Mouse (Mus musculus): ENCODE measurements around the gene Isoc2a. TPM values are rescaled to one million over a fixed set of nuclear protein-coding genes. Genes with fewer than 3 reads are reported as not detected.
A peak's percentile ranks its signal among the peaks of the same experiment; 100 is the strongest.
"Not testable (repeated sequence)": the region's sequence is repeated elsewhere in the genome, so short reads cannot be mapped to it uniquely, and the experiment has no call there.

Isoc2a gene
- polyA plus RNA-seq, 1 experiment from 2014 or later: 1.1 TPM

DNA sequence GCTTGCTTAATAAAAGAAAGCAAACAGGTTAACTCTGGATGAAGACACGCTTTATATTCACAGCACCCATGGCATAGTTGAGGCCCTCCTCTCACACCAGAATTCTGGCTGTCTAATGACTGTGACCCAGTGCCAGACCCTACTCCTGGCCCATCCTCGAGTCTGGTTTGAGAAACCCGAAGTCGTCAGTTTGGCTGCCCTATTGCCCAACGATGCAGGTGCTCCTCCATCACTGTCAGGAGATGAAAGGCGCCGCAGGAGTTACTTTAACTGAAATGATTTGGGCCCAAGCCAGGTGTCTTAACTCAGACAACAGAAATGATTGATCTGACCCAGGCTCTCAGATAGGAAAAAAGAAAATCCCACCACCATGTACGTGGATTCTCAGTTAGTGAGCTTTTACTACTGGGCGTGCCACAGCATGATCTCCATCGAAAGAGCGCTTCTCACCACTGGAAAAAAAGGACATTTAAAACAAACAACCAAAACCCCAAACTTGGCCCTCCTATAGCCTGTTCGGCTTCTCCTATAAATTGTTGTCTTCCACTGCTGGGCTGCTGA, 17.5 kb upstream of the Isoc2a start:
- no peak for ATAC-seq (replicated peaks; ENCODE audit: insufficient number of reproducible peaks, low FRiP score, low TSS enrichment)
- Histone ChIP-seq H3K27me3 (ENCODE audit: control insufficient read depth, insufficient read depth, low read length) (peaks cover 5% of the 10 kb centered on the region; the same call in 1 of the 2 replicates), H3K27ac (ENCODE audit: low read depth, low read length) (no peak overlapping the region), H3K4me2 (no peak overlapping the region), H3K36me3 (ENCODE audit: control insufficient read depth, insufficient read depth, low read length) (no peaks in the 10 kb centered on the region), H3K9me3 (replicated peaks; ENCODE audit: control insufficient read depth, low read length) (no peaks in the 10 kb centered on the region), H3K4me1 (ENCODE audit: control insufficient read depth, insufficient read depth, low read length) (0 out of 2 replicates have a peak, but pooled peaks cover 3% of the 10 kb centered on the region), H3K9ac (ENCODE audit: low read depth, low read length) (no peak overlapping the region), H3K4me3 (ENCODE audit: low read depth, low read length) (no peak overlapping the region)
- 73% methylated on average over 12 of the region's 12 CpGs for WGBS (ENCODE audit: insufficient replicate concordance)

DNA sequence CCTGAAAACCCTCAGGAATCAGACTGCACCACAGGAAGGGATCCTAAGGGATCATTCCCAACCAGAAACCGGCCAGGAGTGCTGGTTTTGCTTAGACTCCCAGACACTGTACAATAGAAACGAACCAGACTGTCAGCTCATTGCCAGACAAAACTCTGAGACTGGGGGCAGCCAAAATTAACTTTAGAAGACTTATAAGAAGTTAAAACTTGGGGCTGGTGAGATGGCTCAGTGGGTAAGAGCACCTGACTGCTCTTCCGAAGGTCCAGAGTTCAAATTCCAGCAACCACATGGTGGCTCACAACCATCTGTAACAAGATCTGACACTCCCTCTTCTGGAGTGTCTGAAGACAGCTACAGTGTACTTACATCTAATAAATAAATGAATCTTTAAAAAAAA, 16.0 kb upstream of the Isoc2a start:
- H3K4me3 ChIP-seq (ENCODE audit: low read depth, low read length); H3K27ac ChIP-seq (ENCODE audit: low read depth, low read length); H3K36me3 ChIP-seq (ENCODE audit: control insufficient read depth, insufficient read depth, low read length); H3K27me3 ChIP-seq (ENCODE audit: control insufficient read depth, insufficient read depth, low read length); H3K4me2 ChIP-seq; ATAC-seq (replicated peaks; ENCODE audit: insufficient number of reproducible peaks, low FRiP score, low TSS enrichment); H3K9me3 ChIP-seq (replicated peaks; ENCODE audit: control insufficient read depth, low read length); H3K9ac ChIP-seq (ENCODE audit: low read depth, low read length); H3K4me1 ChIP-seq (ENCODE audit: control insufficient read depth, insufficient read depth, low read length): not testable (repeated sequence)
- 71% methylated on average over 3 of the region's 3 CpGs for WGBS (ENCODE audit: insufficient replicate concordance)

DNA sequence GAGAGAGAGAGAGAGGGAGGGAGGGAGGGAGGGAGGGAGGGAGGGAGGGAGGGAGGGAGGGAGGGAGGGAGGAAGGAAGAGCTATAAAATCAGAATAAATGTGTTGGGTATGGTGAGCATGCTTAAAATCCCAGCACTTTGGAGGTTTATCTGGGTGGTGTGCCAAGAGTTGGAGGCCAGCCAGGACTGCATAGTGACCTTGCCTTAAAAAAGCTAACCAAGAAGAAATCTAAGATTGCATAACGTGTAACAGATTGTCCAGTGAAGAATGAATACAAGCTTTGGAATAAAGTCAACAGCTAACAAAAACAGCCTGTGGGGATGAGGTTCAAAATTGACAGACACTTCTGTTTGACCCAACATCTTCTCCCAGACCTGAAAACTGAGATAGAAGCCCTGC, 13.9 kb upstream of the Isoc2a start:
- Histone ChIP-seq H3K4me2 (no peak overlapping the region), H3K9ac (ENCODE audit: low read depth, low read length) (no peak overlapping the region), H3K36me3 (ENCODE audit: control insufficient read depth, insufficient read depth, low read length) (no peaks in the 10 kb centered on the region), H3K4me1 (ENCODE audit: control insufficient read depth, insufficient read depth, low read length) (0 out of 2 replicates have a peak, but pooled peaks cover 5% of the 10 kb centered on the region), H3K4me3 (ENCODE audit: low read depth, low read length) (no peak overlapping the region), H3K9me3 (replicated peaks; ENCODE audit: control insufficient read depth, low read length) (peaks cover 2% of the 10 kb centered on the region; the same call in 1 of the 2 replicates), H3K27ac (ENCODE audit: low read depth, low read length) (no peak overlapping the region), H3K27me3 (ENCODE audit: control insufficient read depth, insufficient read depth, low read length) (peaks cover 5% of the 10 kb centered on the region; the same call in 1 of the 2 replicates)
- 45% methylated on average over 1 of the region's 1 CpGs for WGBS (ENCODE audit: insufficient replicate concordance)
- ATAC-seq (replicated peaks; ENCODE audit: insufficient number of reproducible peaks, low FRiP score, low TSS enrichment): no peak

DNA sequence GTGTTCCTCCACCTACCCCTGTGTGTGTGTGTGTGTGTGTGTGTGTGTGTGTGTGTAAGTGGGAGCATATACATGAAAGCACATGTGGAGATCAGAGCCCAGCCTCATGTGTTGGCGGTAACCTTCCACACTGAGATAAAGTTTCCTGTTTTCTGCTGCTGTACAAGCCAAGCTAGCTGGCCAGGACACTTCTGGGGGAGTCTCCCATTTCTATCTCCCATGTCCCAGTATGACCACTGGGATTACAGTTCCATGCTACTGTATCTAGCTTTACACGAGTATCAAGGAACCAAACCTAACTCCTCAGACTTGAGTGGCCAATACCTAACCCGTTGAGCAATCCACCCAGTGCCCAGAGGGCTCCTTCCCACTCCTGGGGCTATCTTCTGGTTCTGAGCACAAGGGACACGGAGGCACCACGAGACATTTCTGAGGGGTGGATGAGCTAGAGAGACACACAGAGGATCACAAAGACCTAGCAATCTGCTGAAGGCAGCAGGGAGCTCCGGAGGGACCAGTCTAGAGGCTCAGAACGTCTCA, 13.3 kb upstream of the Isoc2a start:
- no peaks in the 10 kb centered on the region for H3K36me3 ChIP-seq (ENCODE audit: control insufficient read depth, insufficient read depth, low read length)
- WGBS (ENCODE audit: insufficient replicate concordance): 62% methylated on average over 7 of the region's 7 CpGs
- H3K9me3 ChIP-seq (replicated peaks; ENCODE audit: control insufficient read depth, low read length): peaks cover 2% of the 10 kb centered on the region; the same call in 1 of the 2 replicates
- H3K27ac ChIP-seq (ENCODE audit: low read depth, low read length): no peak overlapping the region
- H3K4me2 ChIP-seq: no peak overlapping the region
- no peak for ATAC-seq (replicated peaks; ENCODE audit: insufficient number of reproducible peaks, low FRiP score, low TSS enrichment)
- H3K4me1 ChIP-seq (ENCODE audit: control insufficient read depth, insufficient read depth, low read length): 0 out of 2 replicates have a peak, but pooled peaks cover 5% of the 10 kb centered on the region
- no peak overlapping the region for H3K9ac ChIP-seq (ENCODE audit: low read depth, low read length)
- H3K4me3 ChIP-seq (ENCODE audit: low read depth, low read length): no peak overlapping the region
- peaks cover 5% of the 10 kb centered on the region; the same call in 1 of the 2 replicates for H3K27me3 ChIP-seq (ENCODE audit: control insufficient read depth, insufficient read depth, low read length)

DNA sequence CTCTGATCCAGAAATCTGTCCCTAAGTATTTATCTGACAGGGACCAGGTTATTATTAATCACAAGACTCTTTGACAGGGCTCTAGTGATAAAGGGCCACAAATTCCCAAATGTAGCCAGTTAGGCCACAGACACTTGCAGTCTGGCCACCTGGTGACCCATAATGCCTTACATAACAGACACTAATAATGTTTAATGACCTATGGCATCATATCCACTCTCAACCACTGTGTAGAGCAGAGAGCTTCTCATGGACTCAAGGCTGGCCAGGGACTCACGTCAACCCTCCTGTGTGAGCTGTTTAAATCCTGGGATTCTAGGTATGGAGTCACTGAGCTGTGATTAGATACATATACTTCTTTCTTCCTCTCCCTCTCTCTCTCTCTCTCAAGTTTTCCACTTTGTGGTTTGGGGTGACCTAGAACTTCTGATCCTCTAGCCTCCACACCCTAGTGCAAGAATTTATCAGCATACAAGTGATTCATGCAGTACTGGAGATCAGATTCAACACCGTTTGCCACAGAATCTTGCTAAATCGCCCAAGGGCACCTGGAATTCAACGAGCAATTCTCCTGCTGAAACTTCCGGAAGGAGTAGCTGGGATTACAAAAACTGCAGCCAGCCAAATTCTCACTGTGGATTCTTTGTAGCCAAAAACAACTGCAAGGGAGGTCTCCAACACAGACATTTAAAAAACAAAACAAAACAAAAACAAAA, 12.7 kb upstream of the Isoc2a start:
- H3K4me3 ChIP-seq (ENCODE audit: low read depth, low read length): no peak overlapping the region
- ATAC-seq (replicated peaks; ENCODE audit: insufficient number of reproducible peaks, low FRiP score, low TSS enrichment): no peak
- peaks cover 2% of the 10 kb centered on the region; the same call in 1 of the 2 replicates for H3K9me3 ChIP-seq (replicated peaks; ENCODE audit: control insufficient read depth, low read length)
- H3K36me3 ChIP-seq (ENCODE audit: control insufficient read depth, insufficient read depth, low read length): no peaks in the 10 kb centered on the region
- 78% methylated on average over 5 of the region's 5 CpGs for WGBS (ENCODE audit: insufficient replicate concordance)
- 0 out of 2 replicates have a peak, but pooled peaks cover 5% of the 10 kb centered on the region for H3K4me1 ChIP-seq (ENCODE audit: control insufficient read depth, insufficient read depth, low read length)
- peaks cover 3% of the 10 kb centered on the region; the same call in 1 of the 2 replicates for H3K27me3 ChIP-seq (ENCODE audit: control insufficient read depth, insufficient read depth, low read length)
- no peak overlapping the region for H3K4me2 ChIP-seq
- no peak overlapping the region for H3K9ac ChIP-seq (ENCODE audit: low read depth, low read length)
- H3K27ac ChIP-seq (ENCODE audit: low read depth, low read length): no peak overlapping the region

DNA sequence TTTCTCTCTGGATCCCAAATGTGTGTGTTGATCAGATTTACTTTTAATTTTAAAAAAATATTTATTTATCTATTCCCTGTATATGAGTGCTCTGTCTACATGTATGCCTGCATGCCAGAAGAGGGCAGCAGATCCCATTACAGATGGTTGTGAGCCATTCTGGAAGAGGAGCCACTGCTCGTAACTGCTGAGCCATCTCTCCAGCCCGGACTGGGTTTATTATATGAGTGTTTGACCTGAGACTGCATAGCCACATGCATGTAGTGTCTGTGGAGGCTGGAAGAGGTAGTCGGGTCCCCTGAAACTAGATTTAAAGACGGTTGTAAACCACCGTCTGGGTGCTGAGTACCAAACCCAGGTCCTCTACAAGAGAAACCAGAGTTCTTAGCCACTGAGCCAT, 11.9 kb upstream of the Isoc2a start:
- peak overlapping the region; percentile 78 for H3K4me2 ChIP-seq
- no peak for ATAC-seq (replicated peaks; ENCODE audit: insufficient number of reproducible peaks, low FRiP score, low TSS enrichment)

DNA sequence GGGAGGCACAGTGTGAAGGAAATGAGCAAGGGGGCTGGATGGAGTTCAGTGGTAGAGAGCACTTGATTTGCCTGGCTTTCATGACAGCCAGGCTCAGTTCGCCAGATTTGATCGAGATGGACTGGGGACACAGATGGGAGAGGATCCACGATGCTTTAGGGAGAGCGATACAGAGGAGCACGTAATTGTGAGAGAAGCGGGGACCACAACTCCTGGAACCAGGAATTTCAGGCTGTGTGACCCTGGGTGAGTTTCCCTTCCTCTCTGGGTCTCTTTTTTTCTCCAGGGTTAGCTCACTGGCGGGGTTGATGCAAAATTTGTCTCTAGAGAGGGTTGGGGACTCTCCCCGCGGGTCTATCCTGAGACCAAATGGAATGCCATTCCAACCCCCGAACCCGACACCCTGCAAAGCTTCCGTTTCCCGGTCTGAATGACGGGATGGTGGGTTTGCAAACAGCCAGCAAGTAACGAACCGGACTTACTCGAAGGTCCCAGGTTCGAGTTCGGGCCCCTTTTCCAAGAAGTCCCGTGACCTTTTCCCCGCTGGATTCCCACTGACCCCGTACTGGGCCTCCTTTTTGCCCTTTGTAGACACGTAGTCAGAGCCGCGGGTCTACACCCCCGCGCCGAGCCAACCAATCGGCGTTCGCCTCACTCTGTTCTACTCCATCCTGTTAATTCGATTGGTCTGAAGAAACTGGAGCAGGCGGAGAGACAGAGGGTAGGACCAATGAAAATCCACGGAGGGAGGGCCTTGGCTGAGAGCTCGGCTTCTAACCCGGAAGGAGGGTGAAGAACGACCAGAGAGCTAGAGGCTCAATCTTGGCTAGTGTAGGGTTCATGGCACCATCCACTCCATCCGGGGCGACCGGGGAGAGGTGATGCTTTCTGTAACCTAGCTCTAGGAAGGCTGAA, 11.1 kb upstream of the Isoc2a start:
- H3K4me3 ChIP-seq (ENCODE audit: low read depth, low read length): peak overlapping the region; percentile 67
- WGBS (ENCODE audit: insufficient replicate concordance): 5% methylated on average over 40 of the region's 40 CpGs
- peak; percentile 100 for ATAC-seq (replicated peaks; ENCODE audit: insufficient number of reproducible peaks, low FRiP score, low TSS enrichment)
- peak overlapping the region; percentile 66 for H3K27ac ChIP-seq (ENCODE audit: low read depth, low read length)
- peak overlapping the region; percentile 84 for H3K9ac ChIP-seq (ENCODE audit: low read depth, low read length)
- 0 out of 2 replicates have a peak, but pooled peaks cover 5% of the 10 kb centered on the region for H3K4me1 ChIP-seq (ENCODE audit: control insufficient read depth, insufficient read depth, low read length)
- no peaks in the 10 kb centered on the region for H3K27me3 ChIP-seq (ENCODE audit: control insufficient read depth, insufficient read depth, low read length)
- peak overlapping the region; percentile 78 for H3K4me2 ChIP-seq
- no peaks in the 10 kb centered on the region for H3K36me3 ChIP-seq (ENCODE audit: control insufficient read depth, insufficient read depth, low read length)
- peaks cover 2% of the 10 kb centered on the region; the same call in 1 of the 2 replicates for H3K9me3 ChIP-seq (replicated peaks; ENCODE audit: control insufficient read depth, low read length)

More for the DNA sequence above, 11.9 kb upstream of the Isoc2a start:
- H3K27me3 ChIP-seq (ENCODE audit: control insufficient read depth, insufficient read depth, low read length): no peaks in the 10 kb centered on the region
- 0 out of 2 replicates have a peak, but pooled peaks cover 5% of the 10 kb centered on the region for H3K4me1 ChIP-seq (ENCODE audit: control insufficient read depth, insufficient read depth, low read length)
- H3K9ac ChIP-seq (ENCODE audit: low read depth, low read length): no peak overlapping the region
- 0 out of 2 replicates have a peak overlapping the region, but pooled peaks have one; percentile 67 for H3K4me3 ChIP-seq (ENCODE audit: low read depth, low read length)
- 54% methylated on average over 5 of the region's 5 CpGs for WGBS (ENCODE audit: insufficient replicate concordance)
- H3K9me3 ChIP-seq (replicated peaks; ENCODE audit: control insufficient read depth, low read length): peaks cover 2% of the 10 kb centered on the region; the same call in 1 of the 2 replicates
- no peaks in the 10 kb centered on the region for H3K36me3 ChIP-seq (ENCODE audit: control insufficient read depth, insufficient read depth, low read length)
- H3K27ac ChIP-seq (ENCODE audit: low read depth, low read length): no peak overlapping the region

Data from heart, embryonic 11.5 days (tissue).